Mouse (Mus musculus) embryonic fibroblast, embryonic 13.5 days (primary cell): ENCODE measurements around the gene Ogfod3.

Source experiments
- CTCF ChIP-seq: IDR thresholded peaks from 2 replicates; pipeline ENCODE4 v1.5.1; 2011; ENCODE audit warnings: mild to moderate bottlenecking, control low read depth, low read length, moderate library complexity, borderline replicate concordance; ENCODE audit not compliant: insufficient read depth
- POLR2A ChIP-seq: IDR thresholded peaks from 2 replicates; pipeline ENCODE4 v1.6.1; 2011; ENCODE audit warnings: low read depth, mild to moderate bottlenecking, control low read depth, low read length, moderate library complexity

- TF ChIP-seq CTCF (peak; percentile 27; the same call in 1 of the 2 replicates), POLR2A (no peak)
These were observed 2.9 kb downstream of the Ogfod3 start for GRCm38 (mm10) chr11:121201436-121202198.
